Mouse (Mus musculus): ENCODE measurements around the gene Irf6. TPM values are rescaled to one million over a fixed set of nuclear protein-coding genes. Genes with fewer than 3 reads are reported as not detected.

Irf6 gene
- polyA plus RNA-seq, 1 experiment from 2014 or later, result 33.9 TPM

DNA sequence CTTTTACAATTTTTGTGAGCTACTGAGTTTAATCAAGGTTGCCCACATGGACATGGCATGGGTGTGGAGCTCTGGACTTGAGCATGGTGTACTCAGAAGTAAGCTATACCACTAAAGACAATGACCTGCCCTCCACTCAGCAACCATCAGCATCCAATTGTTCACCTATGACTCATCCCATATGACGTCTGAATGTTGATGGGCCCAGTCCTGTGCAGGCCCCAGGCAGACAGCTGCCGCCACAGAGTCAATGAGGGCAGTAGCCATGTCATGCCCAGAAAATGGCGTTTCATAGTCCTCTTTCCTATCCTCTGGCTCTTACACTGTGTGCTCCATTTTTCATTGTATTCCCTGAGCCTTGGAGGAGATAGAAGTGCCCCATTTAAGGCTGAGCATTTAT is 63.1 kb downstream of the Irf6 start:
- Histone ChIP-seq H3K4me2 (ENCODE audit: low read depth, low read length) (no peak overlapping the region), H3K27me3 (replicated peaks; ENCODE audit: control insufficient read depth, insufficient read depth, low read length) (no peaks in the 10 kb centered on the region), H3K9me3 (ENCODE audit: control insufficient read depth, low read length) (0 out of 2 replicates have a peak, but pooled peaks cover 3% of the 10 kb centered on the region), H3K4me1 (ENCODE audit: control insufficient read depth, insufficient read depth, low read length) (no peaks in the 10 kb centered on the region), H3K36me3 (ENCODE audit: control insufficient read depth, insufficient read depth, low read length) (no peaks in the 10 kb centered on the region), H3K4me3 (ENCODE audit: low read depth, low read length) (no peak overlapping the region), H3K27ac (replicated peaks; ENCODE audit: low read depth, low read length) (no peak overlapping the region), H3K9ac (ENCODE audit: low read depth, low read length) (no peak overlapping the region)
- WGBS, result 78% methylated on average over 3 of the region's 3 CpGs
- ATAC-seq (ENCODE audit: low read depth) (no peak), DNase-seq (ENCODE audit: low spot score) (no peak)

DNA sequence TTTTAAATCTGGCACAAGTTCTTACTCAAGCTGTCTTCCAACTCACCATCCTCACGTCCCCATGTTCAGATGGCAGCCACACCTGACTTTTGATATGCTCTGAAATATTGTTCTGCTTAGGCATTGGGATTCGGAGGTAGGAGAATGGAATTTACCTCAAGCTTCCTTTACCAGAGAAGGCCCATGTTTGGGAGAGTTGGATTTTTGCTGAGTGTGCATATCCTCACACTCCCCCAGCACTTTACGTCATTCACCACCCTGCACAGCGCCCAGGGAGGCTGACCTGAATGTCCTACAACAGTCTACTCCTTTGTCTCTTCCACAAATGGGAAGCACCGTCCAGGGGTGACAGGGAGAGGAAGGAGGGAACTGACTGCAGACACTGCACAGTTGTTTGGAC is 67.5 kb downstream of the Irf6 start:
- H3K36me3 ChIP-seq (ENCODE audit: control insufficient read depth, insufficient read depth, low read length), result no peaks in the 10 kb centered on the region
- no peak overlapping the region for H3K9ac ChIP-seq (ENCODE audit: low read depth, low read length)
- H3K4me2 ChIP-seq (ENCODE audit: low read depth, low read length), result no peak overlapping the region
- ATAC-seq (ENCODE audit: low read depth) (no peak), DNase-seq (ENCODE audit: low spot score) (no peak)
- H3K4me1 ChIP-seq (ENCODE audit: control insufficient read depth, insufficient read depth, low read length), result no peaks in the 10 kb centered on the region
- no peak overlapping the region for H3K27ac ChIP-seq (replicated peaks; ENCODE audit: low read depth, low read length)
- no peaks in the 10 kb centered on the region for H3K27me3 ChIP-seq (replicated peaks; ENCODE audit: control insufficient read depth, insufficient read depth, low read length)
- WGBS, result 67% methylated on average over 5 of the region's 5 CpGs
- no peak overlapping the region for H3K4me3 ChIP-seq (ENCODE audit: low read depth, low read length)
- H3K9me3 ChIP-seq (ENCODE audit: control insufficient read depth, low read length), result 0 out of 2 replicates have a peak, but pooled peaks cover 3% of the 10 kb centered on the region

Other genes starting within 250 kb of the Irf6 start
- gene Syt14, start 117.3 kb upstream of the Irf6 start, polyA plus RNA-seq (2014; fragmentation: Nextera tagmentation; extraction: Ambion mirVana), result 2.2 and 2.4 TPM in 2 replicates
- 8.6 and 9.6 TPM in 2 replicates for gene Diexf, start 22.8 kb upstream of the Irf6 start, polyA plus RNA-seq (2014; fragmentation: Nextera tagmentation; extraction: Ambion mirVana)
- gene A130010J15Rik, start 14.9 kb downstream of the Irf6 start, polyA plus RNA-seq (2014; fragmentation: Nextera tagmentation; extraction: Ambion mirVana), result 12.3 and 16.0 TPM in 2 replicates
- gene Traf3ip3, start 48.6 kb downstream of the Irf6 start, polyA plus RNA-seq (2014; fragmentation: Nextera tagmentation; extraction: Ambion mirVana), result 34.7 and 39.3 TPM in 2 replicates
- gene Lamb3, start 54.6 kb downstream of the Irf6 start, polyA plus RNA-seq (2014; fragmentation: Nextera tagmentation; extraction: Ambion mirVana), result 8.5 and 9.3 TPM in 2 replicates
- gene Hsd11b1, start 111.0 kb downstream of the Irf6 start, polyA plus RNA-seq (2014; fragmentation: Nextera tagmentation; extraction: Ambion mirVana), result 2.5 and 2.8 TPM in 2 replicates
- 42.6 and 57.8 TPM in 2 replicates for gene G0s2, start 120.1 kb downstream of the Irf6 start, polyA plus RNA-seq (2014; fragmentation: Nextera tagmentation; extraction: Ambion mirVana)
- 11.9 and 13.1 TPM in 2 replicates for gene Camk1g, start 217.2 kb downstream of the Irf6 start, polyA plus RNA-seq (2014; fragmentation: Nextera tagmentation; extraction: Ambion mirVana)

Data from embryonic facial prominence, embryonic 14.5 days (tissue).